Mouse (Mus musculus) urinary bladder, postnatal 36 days (tissue): ENCODE results near the gene Entpd3.

Experiments used
- DNase-seq, 2 experiments: peaks; one replicate each; pipeline ENCODE4 v3.0.0; 2022; ENCODE audit warnings: low spot score in 2 of 2, mixed read lengths in 1 of 2

The Entpd3 gene

DNA sequence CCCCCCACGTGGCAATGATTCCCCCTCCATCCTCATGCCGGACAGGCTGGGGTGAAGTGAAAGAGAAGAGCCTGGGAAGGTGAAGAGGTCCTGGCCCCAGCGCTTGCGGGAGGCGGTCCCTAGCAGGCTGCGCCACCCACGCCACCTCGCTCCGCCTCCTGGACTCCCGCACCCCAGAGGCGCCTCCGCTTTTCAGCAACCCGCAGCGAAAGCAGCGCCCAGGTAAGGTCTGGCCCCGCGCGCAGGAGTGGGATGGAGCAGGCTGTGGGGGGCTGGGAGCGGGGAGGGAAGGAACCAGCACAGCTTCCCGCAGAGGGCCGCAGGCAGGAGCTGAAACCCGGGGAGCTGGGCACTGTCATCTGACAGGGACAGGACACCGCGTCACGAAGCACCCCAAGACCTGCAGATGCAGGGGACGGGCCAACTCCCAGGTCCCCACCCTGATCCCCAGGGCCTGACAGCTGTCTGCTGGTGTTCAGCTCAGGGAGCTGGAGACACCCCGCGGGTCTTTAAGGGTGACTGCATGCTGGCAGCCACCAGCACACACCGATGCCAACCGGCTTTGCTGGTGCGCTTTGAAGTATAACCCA lies at the start of gene Entpd3:
Gene Entpd3, plus strand, starts transcription at position 157 of the 590 bp plus-strand sequence.
- DNase-seq, result no peak

DNA sequence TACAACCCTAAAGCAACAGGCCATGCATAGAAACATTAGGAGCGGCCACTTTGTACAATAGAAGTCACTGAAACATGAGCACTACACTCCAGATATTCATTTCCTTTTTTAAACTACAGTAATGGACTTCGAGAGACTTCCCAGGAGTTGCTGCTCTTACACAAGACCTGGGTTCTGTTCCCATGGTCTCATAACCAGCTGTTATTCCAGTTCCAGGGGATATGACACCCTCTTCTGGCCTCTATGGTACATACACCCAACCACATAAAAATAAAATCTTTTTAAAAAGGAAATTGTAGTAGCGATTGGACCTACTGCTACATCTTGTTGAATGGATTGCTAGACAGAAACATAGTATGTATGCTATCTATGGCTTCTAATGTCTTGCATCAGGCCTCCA lies 48.1 kb upstream of the Entpd3 start:
- DNase-seq, result no peak

DNA sequence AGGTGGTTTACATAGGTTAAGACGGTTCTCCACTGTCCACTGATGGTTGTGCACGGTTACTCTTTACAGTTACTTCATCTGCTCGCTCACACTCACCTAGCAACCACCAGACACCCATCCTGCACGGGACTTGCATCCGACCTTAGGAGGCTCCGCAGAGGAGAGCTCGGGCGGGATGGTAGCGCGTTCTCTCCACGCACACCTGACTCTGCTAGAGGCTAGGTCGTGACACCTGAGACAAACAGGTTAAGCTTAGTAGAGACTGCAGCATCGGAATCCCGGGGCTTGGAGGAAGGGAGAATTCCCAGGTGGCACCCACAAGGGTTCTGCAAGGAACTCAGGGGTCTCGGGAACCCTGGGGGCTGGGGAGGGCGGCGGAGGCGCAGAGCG lies 47.6 kb upstream of the Entpd3 start, which contains the start of gene Eif1b:
Gene Eif1b, plus strand, starts transcription at position 223 of the 390 bp plus-strand sequence.
- DNase-seq, result peak in 1 of 2 experiments; percentile 22

DNA sequence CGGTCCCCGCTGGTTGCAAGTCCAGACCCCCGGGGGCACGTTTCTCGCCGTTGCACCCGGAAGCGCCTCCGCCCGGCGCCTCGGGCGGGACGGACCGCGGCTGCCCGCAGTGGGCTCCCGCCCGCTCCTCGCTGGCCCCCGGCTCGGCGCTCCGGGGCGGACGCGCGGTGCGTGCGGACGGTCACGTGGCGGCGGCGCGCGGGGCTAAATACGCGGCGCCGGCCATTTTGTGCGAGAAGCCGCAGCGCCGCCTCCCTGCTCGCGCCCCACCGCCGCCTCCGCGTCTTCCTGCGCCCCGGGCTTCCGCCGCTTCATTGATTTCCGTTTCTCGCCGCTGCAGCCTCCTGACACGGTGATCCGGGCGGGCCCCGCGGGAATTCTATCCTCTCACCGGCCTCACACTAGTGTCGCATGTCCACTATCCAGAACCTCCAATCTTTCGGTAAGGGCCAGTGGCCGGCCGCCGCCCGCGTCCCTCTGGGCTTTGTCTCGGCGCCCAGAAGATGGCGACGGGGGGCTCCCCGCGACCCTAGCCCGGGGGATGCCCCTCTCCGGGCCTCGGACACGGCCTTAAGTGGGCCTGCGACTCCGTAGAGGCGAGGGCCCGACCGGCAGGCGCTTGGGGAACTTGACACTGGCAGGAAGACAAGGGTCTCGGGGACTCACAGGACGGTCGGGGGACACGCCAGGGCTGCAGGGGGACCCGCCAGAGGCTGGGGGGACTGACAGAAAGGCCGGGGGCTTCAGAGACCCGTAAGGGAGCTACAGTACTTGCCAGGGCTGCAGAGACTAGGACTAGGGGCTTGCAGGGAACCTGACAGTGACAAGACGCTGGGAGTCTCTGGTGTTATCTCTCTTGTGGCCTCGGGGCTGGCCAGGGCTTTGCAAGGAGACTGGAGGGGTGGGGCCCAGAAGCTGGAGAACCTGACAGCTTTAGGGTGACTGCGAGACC lies 46.9 kb upstream of the Entpd3 start:
- peak; percentile 65 to 78 for DNase-seq

DNA sequence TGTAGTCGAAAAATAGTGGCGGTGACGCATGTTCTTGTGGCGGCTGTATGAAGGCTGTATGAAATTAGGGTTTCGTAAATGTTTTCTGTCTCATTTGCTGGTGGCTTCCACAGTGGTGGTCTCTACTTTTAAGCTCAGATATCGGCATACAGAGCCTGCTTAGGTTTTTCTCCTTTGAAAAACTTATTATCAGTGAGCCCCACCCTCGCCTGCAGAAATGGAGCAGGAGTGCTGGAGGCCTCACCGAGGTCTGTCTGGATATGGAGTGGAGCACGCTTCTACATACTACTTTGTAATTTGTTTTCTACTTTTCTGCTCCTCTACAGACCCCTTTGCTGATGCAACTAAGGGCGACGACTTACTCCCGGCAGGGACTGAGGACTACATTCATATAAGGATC lies 45.8 kb upstream of the Entpd3 start:
- DNase-seq, result no peak

DNA sequence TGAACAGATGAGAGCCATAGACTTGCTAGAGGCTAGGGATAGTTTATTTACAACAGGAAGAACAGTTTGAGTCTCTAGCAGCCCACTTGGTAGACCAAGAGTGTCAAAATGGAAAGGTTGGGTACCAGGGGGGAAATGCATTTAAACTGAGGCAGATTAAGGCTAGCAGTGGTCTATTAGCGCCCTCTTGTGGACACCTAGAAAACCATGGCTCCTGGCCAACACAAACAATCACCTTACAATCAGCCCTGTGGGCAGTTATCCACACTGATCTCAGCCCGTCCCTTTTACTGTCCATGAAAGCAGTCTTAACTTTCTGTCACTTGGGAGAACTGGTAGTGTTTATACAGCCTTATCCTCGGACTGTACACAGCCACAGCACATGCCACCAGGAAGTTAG lies 42.9 kb upstream of the Entpd3 start:
- DNase-seq, result peak; percentile 44 to 69

DNA sequence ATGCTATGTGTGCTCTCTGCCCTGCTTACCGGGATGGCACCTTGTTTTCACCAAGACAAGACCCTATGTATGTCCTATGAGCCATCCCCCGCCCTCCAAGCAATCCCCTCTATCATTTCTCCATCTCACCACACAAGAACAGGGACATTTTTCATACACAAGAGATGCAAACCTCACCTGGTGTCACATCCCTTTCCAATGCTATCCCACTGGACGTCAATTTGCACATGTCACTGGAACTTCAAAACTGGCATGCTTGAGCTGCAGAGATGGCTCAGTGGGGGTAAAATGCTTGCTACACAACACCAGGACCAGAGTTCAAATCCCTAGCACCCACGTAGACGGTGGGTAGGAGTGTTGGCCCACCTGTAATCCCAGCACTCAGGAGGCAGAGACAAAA lies 41.6 kb upstream of the Entpd3 start:
- DNase-seq, result no peak

DNA sequence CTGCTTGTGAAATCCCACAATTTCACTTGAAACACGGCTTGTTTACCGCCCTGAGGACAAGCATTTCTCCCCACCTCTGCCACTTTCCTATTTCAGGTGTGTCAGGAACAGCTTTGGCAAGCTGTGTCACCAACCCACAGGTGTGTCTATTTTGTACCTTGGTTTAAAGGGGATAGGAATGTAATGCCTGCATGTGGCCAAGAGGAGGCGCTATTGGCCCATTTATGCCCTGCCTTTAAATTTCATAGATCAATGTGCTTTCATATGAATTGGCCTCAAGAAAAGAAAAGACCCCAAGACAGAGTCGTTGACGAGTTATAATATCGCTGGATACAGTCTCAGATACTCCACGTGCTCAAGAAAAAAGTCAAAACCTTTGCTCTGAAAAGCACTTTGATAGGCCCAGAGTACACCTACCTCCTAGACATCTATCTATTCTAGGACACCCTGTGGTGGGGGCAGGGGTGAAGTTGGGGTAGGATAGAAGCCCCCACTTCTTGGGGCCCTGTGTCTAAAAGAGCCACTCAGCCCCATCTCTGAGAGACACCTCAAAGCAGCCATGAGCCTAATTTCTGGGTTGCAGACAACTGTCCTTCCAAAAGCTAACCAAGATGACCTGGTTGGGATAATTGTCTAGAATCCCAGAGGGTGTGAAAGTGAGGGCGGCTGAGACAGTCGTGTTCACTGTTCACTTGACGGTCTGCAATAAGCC lies 38.3 kb upstream of the Entpd3 start:
- DNase-seq, result no peak

DNA sequence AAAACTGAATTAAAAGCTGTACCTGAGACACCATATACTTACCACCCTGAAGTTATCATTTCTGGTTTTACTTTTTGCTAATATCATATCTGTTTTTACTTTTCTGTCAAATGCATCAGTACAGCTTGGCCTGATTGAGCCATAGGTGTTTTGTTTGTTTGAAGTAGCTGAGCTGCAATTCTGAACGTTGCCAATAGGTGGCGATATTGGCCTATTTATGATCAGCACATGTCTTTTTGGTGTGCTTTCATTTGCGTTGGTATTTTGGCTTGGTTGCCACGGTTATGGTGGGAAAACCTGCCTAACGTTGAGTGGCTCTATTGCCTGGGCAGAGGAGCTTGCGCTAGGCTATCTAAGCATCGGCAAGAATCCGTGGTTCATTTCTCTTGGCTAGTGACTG lies 37.6 kb upstream of the Entpd3 start:
- peak; percentile 61 to 69 for DNase-seq

DNA sequence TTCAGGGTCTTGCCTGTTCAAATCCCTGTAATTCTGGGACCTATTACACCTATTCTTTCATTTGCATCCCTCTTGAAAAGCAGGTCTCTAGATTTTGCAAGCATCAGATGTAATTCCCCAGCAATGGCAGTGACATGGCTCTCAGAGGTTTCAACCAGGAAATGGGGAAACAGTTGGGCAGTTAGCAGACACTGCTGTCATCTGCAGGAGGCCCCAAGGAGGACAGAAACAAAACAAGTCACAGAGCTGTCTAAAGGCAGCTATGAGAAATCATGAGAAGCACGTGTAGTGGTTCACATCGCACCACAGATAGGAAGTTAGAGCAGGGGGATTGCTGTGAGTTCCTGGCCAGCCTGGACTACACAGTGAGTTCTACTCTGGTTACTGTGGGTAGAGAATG lies 35.2 kb upstream of the Entpd3 start:
- no peak for DNase-seq

DNA sequence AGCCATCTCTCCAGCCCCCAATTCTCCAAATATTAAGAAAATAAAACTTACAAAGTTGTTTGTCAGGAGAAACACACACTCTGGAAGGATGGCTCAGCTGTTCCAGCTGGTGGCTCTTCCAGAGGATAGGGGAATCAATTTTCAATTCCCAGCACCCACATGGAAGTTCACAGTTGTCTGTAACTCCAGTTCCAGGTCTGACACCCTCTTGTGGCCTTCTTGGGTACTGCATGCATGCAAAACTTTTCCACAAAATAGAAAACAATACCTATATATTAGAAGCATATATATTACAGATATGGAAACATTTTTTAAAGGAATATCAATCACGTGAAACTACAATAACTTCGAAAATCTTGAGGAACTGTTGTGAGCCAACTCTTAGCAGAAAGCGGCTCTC lies 27.8 kb upstream of the Entpd3 start:
- no peak for DNase-seq

DNA sequence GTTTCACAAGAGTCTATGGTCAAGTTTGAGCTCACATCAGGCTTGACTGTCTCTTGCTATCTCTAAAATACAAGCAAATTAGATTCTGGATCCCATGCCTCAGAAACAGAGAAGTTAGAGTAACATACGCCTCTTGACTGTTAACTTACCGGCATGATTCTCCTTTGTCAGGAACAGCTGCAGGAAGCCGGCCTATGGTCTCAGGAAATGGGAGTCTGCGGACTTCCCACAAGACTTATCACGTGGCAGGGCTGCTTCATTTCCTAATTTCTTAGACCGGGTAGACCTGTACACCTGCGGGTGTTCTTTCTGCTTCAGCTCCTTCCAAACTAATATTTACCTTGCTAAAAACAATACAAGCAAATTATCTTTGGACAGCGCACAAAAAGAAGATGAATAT lies 22.9 kb upstream of the Entpd3 start:
- DNase-seq, result no peak

DNA sequence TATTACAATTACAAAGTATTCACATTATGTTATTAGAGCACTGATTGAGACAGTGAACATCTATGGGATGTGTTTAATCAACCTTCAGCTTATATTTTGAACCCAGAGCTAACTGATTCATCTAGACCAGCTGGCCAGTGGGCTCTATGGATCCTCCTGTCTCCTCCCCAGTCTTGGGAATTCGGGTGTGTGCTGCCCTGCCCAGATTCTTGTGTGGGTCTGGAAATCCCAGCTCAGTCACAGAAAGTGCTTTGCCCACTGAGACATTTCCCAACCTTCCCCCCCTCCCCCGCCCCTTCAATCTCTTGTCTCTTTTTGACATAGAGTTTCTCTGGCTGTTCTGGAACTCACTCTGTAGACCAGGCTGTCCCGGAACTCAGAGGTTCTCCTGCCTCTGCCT lies 20.7 kb upstream of the Entpd3 start:
- DNase-seq, result no peak

DNA sequence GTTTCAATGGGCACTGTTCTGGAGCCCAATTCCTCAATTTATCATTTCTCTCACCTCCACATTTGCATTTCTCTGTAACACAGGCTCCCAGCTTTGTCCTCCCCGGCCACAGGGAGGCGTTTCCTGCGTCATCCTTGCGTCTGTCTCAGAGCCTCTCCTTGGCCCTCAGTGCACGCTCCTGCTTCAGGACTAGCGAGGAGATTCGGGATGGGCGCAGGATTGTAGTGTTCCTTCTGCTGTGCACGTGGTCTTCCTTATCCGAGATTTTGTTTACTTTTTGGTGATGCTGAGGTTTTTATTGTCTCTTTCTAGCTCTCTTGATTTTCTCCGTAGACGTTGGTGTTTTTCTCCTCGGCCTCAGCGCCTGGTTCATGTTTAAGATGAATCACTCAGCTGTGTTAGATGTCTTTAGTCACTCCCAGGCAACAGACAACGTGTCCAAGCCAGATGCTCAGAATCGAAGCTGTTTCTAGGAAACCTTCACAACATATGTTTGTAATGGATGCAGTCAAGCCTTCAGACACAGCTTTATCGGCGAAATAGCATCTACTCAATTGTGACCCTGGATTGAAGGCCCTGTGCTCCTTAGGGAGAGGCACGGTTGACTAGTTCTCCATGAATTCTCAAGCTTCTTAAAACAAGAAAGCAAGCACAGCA lies 20.0 kb upstream of the Entpd3 start:
- no peak for DNase-seq

DNA sequence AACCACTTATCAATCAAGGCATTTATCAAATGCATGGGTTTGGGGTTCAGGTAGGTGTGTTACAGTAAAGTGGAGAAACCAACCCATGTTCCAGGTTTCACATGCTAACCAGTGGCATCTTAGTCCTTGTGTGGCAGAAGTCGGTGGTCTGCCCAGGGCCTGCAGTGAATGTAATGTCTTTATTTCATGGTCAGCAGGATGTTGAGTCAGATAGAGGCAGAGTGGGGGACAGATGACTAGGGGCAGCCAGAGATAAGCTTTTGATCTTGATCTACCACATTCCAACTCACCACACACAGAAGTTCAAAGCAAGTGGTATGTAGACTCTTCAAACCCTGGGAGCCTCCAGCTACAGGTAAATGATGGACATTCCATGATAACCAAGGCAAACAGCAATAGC lies 18.5 kb upstream of the Entpd3 start:
- DNase-seq, result no peak

DNA sequence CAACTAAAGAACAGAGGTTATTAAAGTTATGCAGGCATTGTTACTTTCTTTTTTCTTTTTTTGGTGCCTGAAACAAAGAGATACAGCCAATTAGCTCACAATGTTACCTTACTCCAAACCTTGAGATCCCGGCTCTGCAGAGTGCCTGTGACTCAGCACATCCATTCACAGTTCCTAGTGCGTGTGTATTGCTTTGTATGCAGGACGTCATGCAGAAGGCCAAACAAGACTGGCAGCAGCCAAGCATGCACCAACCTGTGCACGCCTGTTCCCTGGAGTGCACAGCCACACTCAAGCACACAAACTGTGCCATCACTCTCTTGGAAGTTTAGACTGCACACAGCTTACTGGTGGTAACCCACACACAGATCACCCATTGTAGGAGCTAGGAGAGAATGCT lies 12.3 kb upstream of the Entpd3 start:
- DNase-seq, result no peak

DNA sequence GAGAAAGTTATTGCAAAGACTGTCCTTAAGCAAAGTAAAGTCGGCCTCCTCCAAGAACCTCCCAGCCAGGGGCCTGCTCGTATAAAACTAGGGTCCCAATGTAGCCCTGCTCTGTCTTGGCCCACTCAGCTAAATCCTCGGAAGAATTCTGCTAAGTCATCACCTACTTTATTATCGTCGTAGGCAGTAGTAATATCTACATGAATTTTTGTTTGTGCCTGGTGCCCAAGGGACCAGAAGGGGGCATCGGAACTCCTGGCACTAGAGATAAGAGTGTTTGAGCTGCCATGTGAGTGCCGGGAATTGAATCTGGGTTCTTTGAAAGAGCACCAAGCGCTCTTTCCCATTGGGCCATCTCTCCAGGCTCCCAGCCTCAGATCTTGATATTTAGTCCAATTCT lies 11.7 kb upstream of the Entpd3 start:
- no peak for DNase-seq

DNA sequence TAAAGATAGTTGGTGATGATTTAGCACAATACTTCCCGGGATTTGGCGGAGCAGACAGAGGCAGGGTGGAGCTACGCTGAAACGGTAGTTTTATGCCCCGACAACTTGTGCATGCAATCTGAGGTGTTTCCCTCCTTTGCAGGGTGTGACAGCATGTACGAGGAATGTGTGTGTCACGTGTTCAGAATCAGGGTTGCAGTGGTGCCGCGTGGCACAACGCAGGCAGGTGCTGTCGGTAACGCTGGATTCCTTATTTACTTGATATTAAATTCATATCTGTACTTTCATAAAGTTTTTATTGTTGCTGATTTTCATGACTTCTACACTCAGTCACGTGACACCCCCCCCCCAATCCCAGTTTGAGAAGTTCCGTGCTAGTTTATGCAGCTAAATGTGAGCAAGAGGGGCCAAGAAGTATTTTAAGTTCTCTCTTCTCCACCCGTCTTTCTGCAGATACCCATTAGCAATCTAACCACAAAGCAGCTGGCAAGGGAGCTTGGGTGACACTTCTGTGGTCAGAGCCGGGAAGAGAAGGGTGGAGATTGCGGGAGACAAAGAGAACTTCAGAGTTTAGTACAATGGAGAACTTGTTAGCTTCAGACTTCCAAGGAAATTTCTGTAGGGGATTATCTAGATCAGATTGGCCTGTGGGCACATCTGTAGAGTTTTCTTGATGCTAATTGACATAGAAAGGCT lies 10.7 kb upstream of the Entpd3 start:
- no peak for DNase-seq

DNA sequence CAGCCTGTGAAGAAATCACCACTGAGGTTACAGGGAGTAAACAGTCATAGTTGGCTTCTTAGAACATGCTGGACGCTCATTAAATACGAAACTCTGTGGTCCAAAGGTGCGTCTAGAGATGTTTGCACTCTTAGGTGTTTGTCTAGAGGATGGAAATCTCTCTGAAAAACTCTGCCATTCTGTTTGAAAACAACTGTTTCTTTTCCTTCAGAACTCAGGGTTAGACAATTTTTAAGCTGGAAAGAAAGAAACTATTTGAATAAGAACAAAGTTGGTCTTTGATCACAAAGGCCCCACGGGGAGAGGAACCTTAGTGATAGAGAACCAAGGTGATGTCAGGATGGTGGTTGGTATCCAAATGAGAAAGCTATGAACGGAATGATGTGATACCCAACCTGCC lies 9.1 kb upstream of the Entpd3 start:
- DNase-seq, result no peak

DNA sequence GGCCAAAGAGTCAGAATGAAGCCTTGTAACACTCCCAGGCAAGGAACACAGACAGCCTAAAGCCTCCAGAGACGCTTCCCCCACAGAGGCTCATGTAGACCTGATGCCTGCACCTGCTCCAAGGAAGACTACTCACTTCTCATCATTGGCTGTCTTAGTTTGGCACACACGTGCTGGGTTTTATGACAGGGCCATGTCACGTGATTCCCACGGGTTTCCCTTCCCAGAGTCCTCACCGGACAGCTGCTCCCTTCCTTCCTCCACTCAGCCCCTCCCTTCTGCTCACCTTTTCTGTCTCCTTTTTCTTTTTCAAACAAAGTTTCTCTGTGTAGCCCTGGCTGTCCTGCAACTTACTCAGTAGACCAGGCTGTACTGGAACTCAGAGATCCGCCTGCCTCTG lies 7.6 kb upstream of the Entpd3 start:
- no peak for DNase-seq

DNA sequence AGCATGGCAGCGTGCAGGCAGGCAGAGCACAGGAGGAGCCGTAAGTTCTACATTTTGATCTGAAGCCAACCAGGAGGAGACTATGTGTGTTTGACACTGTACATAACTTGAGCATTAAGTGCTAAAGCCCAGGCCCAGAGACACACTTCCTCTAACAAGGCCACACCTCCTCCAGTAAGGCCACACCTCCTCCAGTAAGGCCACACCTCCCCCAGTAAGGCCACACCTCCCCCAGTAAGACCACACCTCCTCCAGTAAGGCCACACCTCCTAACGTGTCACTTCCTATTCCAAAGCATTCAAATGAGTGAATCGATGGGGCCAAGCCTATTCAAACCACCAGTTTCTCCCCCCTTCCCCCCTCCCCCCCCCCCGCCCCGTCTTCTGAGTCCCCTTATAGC lies 6.9 kb upstream of the Entpd3 start:
- no peak for DNase-seq
